Mouse (Mus musculus) retina, postnatal 1 day (tissue): ENCODE results near the gene Cdkl4.

ENCODE experiments used
- DNase-seq: peaks from one replicate; pipeline ENCODE4 v3.0.0-alpha.2; 2012

Cdkl4 gene

DNA sequence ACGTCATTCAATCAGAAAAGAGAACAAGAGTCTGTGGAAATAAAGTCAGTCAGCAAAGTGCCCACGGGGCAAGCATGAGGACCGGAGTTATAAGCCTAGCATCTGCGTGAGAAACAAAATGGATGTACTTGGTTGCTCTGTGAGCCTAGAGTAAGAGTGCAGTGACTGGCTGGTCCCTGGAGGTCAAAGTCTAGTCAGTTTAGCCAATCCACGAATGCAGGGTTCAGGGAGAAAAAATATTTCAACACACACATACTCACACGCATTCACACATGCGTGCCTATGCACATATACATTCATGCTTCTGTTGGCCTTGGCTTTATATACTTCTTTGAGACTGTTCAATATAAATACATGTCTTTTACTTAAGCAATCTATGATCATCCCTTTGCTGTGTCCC is 62.1 kb downstream of the Cdkl4 start:
- DNase-seq = no peak

DNA sequence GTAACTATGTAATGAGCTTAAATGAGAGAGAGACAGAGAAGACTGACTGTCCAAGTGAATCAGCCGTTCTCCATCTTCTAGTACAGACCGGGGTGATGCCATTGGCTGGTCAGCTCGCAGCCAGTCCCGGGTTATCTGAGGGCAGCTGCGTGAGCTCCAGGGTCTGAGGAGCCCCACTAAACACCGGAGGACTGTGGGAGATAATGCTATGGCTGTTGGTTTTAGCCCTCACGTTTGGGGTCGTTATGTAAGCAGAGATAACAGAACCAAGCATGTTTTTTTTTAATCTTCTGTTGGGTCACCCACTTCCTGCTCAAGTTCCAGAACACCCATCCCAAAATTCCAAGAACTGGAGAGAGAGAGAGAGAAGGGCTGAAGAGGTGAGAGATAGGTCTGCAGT is 63.8 kb downstream of the Cdkl4 start:
- DNase-seq = no peak

DNA sequence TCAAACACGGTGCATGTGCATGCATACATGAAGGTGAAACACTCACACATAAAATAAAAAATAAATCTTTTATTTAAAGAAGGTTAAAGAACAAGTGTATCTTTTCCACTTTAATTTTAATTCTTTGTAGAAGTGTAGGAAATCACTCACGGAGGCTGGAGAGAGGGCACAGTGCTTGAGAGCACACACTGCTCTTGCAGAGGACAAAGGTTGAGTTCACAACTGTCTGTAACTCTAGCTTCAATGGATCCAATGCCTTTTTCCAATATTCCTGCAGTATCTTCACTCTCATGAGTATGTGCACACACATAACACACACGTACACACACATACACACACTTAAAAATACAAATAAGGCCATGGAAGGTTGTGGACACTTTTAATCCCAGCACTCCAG is 67.2 kb downstream of the Cdkl4 start:
- no peak for DNase-seq

DNA sequence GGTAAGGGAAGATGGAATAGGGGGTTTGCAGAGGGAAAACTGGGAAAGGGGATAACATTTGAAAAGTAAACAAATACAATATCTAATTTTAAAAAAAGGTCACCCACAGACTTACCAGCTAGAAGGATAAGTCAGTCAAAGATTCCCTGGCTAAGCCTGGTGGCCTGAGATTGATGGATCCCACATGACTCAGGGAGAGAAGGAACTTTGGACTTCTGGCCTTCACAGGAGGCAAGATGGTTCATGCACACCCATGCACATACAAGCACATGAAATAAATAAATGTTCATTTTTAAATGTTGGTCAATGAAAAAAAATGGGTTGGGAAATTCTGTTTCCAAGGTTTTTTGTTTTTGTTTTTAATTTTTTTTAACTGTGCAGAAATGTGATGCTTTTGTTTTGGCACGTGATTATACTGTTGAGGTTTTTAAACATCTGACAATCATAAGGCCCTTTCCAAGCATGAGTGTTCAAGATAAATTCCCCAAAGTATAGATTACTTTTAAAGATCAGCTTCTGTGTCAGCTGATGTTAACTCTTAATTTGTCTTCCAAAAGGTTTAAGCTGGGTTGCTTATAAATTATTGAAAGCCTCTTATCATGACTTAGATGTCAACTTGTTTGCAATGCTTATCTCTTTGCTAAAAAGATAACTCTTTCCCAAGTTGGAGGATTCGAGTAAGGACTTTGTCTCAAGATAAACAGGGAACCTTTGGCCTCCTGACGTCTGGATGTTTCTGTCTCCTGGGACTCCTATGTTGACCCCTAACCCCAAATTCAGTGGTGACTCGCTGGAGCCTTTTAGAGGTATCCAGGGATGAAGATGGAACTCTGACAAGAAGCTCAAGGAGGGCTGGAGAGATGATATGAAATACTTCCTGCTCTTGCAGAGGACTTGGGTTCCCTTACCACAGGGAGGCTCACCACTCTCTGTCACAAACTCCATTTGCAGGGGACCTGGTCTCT is 67.8 kb downstream of the Cdkl4 start:
- DNase-seq = no peak

DNA sequence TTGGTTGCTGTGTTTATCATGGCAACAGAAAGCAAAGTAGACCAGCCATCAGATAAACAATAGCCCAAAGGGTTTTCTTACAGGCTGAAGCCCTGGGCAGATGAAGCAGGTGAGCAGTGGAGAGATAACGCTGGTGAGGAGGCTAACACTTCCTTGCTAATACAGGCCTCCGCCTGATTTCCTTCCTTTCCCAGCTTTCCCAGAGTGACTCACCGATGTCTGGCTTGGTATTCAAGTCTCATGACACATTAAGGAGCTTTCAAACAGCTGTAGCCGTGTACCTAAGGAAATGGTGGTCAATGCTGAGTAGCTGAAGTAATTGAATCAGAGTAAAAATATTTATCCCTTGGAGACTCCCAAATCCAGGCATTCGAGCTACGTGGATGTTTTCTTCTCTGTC is 71.8 kb downstream of the Cdkl4 start:
- DNase-seq = no peak

DNA sequence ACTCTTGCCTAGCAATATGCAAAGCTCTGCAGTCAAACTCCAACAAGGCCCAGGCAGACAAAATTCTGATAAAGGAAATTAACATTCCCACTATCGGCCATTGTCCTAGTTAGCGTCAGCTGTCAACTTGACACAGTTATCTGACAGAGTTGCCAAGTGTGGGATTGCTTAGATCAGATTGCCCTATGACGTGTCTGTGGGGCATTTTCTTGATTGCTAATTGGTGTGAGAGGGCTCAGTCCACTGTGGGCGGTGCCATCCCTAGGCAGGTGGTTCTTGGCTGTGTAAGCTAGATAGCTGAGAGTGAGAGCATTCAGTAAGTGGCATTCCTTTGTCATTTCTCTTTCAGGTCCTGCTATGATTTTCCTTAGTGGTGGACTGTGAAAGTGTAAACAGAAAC is 72.3 kb downstream of the Cdkl4 start:
- DNase-seq = no peak

DNA sequence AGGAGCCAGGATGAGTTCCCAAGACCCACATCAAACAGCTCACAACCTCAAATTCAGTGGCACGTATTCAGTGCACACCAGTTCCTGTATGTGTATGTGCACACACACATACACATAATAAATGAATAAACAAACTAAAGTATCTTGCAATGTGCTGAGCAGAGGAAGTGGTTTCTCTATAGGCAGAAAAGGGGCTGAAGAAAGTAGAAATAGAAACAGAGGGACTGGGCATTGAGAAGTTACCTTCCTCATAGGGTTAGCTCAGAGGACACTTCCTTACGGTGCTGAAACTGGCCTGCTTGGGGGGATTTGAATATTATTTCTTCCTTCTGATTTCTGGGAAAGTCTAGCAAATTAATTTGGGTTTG is 75.8 kb downstream of the Cdkl4 start:
- DNase-seq = no peak

DNA sequence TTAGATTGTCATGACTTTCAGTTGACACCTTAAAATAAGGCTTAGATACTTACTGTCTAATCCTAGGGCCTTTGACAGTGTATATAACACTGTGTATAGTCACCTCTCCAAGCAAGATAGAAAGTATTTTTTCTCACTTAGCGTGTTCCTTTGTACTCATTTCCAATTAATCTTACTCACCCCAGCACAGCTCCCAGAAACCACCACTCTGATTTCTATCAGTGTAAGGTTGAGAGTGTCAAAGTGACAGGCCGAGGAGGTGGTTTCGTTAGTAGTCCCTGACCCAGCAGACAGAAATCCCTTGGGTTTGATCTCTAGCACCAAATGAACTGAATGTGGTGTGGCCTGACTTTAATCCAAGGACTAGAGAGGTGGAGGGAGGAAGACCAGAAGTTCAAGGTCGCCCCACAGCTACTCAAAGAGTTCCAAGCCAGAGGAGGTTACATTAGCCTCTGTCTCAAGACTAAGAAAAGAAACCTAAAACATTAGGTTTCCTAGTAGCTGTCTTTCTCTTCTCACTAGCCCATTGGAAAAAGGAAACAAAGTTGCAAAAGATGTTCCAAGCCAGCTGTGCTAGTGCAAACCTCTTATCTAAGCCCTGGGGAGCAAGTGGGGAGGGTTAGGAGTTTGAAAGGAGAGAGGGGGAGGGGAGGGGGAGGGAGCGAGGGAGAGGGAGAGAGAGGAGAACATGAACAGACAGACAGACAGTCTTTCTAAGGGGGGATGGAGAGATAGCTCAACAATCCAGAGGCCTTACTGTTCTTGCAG is 76.4 kb downstream of the Cdkl4 start:
- no peak for DNase-seq

DNA sequence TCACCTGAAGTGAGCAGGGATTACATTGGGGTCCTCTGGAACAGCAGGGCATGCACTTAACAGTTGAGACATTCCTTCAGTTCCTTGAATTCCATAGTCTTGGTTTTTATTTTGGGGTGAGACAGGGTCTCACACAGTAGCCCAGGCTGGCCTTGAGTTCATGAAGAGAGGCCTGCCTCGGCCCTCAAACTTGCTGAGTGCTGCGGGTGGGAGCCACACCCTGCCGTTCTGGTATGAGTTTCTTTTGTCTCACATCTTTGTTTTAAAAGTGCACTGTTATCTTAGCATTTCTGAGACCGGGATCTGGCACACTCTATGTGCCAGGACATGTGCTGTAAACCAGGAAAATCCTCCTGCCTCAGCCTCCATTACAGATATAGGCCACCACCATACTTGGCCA is 77.6 kb downstream of the Cdkl4 start:
- no peak for DNase-seq

DNA sequence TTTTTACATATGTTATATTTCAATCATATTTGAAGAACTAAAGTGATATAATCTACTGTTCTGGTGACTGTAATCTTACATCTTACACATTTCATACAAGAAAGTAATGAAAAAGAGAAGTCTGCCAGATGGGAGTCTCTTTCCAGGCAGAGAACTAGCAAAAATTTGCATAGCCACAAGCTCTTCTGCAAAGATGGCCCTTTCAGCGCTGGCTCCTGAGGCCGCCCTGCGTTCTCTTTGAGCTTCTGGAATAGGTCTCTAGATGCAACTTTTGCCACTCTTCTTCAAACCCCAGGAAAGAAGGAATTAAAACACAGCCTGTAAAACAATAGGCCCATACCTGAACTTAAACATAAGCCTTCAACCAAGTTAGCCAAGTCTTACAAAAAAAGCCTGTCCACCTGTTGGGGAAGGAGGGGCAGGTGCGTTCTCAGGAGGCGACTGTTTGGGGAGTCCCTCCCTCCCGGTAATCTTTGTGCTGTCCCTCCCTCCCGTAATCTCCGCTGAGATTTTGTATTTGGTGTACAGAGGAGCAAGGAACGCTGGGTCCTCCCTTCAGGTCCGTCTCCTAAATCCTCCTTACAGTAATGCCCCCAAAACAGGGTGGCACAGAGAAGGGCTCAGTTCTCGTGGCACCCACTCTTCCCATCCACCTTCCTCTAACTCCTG is 78.9 kb downstream of the Cdkl4 start:
- DNase-seq = no peak

DNA sequence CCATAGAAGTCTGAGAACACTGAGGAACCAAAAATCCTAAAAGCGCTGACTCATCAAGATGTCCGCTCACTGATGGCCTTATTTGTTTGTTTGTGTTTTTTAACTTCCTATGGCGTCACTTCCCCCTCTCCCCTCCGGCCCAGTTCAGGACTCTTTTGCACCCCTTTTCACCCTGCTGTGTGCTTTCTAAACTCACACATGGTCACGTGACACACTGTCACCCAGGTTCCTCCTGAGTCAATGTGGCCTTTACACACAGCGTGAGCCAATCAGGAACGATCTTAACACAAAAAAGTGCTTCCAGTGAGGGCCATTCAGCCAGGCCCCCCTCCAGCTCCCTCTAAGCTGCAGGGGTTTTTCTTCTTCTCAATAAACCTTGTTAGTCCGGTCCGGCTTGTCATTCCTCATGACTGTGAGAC is 80.4 kb downstream of the Cdkl4 start:
- no peak for DNase-seq

DNA sequence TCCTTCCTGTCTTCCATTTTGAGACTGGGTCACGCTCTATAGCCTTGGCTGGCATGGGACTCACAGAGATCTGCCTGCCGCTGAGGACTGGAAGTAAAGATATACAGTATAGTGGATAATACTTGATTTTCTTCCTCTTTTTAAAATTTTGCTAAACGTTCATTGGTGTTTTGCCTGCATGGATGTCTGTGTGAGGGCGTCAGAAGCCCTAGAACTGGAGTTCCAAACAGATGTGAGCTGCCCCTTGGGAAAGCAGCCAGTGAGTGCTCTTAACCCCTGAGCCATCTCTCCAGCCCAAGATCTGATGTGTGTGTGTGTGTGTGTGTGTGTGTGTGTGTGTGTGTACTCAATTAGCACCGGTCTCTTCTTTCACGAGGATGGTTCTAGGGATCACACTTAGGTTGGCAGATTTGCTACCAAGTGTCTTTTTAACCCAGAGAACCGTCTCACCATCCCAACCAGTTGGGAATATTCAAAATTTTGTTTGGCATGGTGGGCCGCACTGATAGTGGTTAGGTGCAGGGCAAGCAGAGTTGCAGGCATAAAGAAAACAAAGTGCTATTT is 80.9 kb downstream of the Cdkl4 start:
- DNase-seq = no peak

DNA sequence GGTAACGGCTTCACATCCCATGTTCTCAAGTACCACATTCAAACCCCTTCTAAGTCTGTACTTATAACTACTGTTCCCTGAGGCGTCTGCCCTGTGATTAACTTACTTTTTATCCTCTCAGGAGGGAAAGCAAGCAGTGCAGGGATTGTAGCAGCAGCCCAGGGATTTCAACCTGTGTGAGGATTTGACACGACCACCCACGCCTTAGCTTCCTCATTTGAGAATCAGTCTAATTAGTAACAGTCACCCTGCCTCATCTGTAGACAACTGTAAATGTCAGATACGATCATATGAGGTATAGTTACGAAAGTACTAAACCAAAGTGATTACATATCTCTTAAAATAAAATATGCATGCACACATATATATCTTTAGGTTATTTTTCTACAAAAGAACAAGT is 81.4 kb downstream of the Cdkl4 start:
- no peak for DNase-seq

DNA sequence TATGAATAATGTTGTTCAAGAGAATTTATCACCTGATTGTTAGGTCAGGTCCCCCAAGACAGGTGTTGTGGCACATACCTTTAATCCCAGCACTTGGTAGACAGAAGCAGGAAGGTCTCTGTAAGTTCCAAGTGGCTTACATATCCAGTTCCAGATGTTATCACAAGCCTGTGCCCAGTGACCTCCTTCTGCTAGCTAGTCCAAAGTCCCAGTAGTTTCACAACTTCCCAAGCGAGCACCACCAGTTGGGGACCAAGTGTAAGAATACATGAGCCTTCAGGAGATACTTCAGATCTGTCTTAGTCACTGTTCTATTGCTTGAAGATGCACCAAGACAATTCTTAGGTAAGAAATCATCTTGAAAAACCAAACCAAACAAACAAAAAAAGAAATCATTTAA is 83.7 kb downstream of the Cdkl4 start:
- DNase-seq = no peak

DNA sequence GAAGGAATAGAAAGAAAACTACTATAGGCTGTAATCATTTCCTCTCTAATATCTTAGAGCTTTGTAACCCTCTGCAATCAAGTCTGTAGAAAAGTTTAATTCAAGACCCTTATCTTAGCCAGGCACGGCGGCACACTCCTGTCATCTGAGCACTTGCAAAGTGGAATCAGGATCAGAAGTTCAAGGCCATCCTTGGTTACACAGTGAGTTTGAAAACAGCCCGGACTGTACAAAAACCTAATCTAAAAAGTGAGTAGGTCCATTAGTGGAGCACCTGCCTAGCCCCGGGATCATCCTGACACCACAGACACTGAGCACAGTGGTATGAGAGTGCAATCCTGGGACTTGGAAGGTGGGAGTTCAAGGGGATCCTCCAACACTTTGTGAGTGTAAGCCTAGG is 84.8 kb downstream of the Cdkl4 start:
- DNase-seq = no peak

DNA sequence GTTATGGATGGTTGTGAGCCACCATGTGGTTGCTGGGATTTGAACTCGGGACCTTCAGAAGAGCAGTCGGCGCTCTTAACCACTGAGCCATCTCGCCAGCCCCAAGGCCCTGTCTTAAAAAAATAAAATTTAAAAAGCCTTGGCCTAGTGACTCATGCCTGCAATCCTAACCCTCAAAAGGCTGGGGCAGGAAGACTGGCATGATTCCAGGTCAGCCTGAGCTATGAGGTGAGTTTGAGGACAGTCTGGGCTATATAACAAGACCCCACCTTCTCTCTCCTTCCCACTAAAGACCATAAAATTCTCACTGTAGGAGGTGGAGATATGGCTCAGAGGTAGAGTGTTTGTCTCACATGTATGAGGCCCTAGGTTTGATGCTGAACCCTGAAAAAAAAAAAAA is 85.3 kb downstream of the Cdkl4 start:
- DNase-seq = no peak

DNA sequence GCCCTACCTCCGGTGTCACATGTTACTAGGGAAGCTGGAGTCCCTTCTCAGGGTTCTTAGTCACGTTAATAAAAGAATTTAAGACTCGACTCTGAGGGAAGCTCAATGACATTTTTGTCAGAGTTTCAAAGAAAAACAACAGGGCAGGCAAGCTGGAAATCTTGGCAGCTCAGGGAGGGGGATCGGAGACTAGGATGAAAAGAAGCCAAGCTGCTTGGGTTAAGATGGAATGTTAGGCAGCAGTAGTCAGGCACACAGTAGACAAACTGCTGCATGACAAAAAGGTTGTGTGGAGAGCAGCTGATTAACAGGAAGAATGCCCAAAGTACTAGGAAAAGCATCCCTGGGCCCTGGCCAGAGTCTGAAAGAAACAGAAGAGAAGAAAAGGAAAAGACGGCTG is 87.4 kb downstream of the Cdkl4 start:
- no peak for DNase-seq

DNA sequence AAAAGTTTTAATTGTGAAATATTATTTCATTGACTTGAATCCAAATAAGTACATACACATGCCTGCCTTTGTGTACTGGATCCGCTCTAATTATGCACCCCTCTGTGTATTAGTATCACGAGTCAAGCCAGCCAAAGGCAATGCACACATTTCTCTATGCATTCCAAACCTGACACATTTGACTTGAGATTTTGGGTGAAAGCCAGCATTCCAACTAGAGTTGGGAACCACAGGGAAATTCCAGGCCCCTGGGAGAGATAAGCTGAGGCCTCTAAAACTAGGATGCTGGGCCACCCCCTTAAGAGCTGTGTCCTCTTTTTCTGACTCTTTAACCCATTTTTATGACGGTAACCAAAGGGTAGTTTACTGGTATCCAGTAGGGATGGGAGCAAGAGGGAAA is 88.7 kb downstream of the Cdkl4 start:
- no peak for DNase-seq

DNA sequence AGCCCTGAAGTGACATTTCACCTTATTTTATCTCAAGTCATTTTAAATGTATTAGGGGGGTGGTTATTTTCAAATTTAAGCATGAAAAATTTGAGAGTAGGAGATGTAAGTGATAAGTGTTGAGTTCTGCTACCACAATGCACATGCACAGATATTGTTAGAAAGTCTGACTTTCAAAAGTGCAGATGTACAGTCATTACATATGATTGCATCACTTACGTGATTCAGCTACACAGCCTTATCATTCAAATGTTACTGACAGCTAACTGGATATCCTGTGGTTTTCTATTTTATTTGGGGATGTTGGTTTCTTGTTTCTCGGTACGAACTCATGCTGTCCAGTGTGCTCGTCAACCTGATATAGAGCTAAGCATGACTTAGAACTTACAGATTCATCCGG is 92.5 kb downstream of the Cdkl4 start:
- DNase-seq = no peak

DNA sequence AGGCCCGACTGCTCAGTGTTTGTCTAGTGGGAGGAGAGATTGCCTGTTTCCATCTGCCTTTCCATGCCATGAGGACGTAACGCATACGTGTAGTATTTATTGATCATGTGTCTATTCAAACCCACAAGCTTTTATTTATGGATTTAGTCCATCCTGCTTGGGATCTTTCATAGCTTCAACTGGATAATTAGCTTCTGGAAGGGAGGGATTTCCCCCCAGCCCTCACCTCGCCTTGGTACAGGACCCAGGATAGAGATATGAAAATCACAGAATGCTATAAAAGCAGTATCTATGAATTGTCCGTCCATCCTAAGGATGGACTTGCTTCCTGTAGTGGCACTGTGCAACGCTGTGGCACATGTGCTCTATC is 96.8 kb downstream of the Cdkl4 start:
- no peak for DNase-seq

DNA sequence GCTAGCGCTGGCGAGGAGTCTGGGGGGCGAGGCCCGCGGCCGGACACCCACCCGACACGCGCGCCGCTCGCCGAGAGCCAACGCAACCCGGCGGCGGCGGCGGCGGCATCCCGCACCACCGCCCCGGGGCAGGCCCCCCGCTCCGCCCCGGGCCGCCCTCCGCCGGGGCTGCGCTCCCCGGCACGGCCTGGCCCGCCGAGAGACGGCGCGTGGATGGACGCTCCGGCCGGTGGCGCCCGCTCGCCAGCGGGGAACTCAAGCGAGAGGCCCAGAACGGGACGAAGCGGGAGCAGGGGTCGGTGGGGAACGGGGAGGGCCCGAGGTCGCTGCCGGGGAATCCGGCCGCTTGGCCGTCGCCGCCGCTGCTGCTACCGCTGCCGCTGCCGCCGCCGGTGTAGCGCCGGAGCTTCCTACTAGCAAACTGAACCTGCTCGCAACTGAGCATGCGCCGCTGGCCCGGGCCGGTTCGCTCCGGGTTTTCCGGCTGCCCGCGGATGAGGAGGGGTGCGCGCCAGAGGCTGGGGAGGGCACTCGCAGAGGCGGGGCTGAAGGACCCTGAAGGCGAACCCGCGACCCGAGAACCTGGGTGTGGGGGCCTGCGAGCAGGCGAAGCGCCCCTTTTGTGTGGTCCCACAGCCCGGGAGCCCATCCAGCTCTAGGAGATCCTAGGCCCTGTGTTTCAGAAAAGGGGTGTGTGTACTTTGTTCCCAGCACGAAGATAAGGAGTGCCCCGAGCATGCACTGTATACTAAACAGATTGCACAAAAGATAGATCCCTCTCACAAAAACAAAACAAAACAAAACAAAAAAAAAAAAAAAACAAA is 97.4 kb downstream of the Cdkl4 start, which contains the start of gene Sos1:
Gene Sos1, minus strand, starts transcription at position 423 of the 824 bp plus-strand sequence.
- DNase-seq = peak; percentile 97

DNA sequence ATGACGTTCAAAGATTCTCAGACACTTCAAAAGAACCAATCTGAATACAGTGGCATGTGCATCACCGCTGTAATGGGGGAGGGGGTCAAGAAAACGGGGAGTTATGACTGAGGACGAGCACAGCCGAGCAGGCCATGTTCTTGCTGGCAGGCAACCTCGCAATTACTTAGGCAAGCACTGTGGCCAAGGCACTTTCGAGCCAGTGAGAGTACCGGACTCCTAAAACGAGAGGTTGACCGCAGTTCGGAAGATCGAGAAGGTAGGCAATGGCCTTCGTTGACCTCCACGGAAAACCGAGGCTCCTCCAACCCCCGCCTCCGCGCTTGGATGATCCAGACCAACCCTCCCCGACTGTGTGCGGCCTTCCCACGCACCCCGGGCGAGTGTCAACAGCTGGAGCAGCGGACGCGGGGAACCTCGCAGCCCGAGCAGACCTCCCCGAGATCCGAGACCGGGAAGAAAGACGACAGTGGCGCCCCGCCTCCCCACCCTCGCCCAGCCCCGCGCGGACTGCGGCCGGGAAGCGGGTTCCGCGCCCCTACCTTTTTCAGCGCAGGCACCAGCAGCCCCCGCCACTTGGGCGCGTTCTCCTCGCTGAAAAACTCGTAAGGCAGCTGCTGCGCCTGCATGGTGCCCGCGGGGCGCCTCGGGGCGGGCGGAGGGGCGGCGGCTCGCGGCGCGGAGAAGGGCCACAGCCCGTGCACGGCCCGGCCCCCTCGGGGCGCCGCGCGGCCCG is 98.2 kb downstream of the Cdkl4 start:
- peak; percentile 67 for DNase-seq
